Mouse (Mus musculus): ENCODE results near the gene Rbm10.

The Rbm10 gene

DNA sequence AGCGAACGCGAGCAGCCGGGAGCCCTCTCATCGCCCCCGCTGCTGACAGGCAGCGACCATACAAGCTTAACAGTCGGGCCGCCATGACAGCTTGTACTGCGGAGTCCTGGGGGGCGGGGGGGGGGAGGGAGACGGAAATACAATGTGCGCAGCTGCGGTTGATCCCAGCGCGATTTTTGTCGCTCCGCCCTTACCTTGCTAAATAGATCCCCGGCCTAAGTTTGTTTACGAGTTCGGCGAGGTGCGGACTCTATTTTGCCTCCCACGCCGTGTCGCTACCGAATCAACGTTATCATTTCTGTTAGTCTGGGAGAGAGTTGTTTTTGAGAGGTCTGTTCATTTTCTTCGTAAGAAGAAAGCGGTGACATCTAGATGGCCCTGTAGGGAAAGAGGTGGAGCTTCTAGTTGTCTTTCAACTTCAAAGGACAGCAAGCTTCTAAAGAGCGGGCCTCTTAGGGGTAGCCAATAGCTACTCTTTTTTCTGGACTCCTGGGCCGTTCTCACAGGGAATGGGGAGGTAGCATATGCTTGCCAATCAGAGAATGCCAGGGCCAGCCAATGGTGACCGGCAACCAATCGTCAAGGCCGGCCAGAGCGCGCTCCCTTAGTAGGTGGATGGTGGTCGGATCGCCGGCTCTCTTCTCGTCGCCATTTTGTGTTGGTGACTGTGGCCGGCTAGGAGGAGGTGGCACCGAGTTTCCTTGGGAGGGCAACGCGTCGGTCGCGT lies at the start of gene Rbm10, which contains the start of gene Ndufb11:
Gene Rbm10, plus strand, starts transcription at position 328 of the 727 bp plus-strand sequence.
Gene Ndufb11, minus strand, starts transcription at position 444 of the 727 bp plus-strand sequence.
- peak; percentile 80 to 82 for DNase-seq (ENCODE audit: low spot score in 2 of 2)

DNA sequence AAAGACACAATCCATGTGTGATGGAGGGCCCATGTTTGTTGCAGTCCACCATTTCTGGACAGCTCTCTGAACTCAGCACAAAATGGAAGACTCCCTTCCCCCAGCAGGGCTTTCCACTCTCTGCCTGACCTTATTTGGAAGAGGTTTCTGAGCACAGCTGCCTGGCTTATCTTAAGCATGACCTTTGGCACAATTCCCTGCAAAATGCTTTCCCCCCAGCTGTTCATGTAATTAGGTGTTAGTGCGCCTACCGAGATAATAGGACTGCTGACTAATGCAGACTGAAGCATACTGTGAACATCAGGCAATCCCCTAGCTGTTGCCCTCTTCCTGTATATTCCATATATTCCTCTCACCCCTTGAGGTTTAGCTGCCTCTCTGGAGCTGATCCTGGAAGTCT lies 46.3 kb upstream of the Rbm10 start:
- no peak for DNase-seq (ENCODE audit: low spot score in 2 of 2)

GRCm38 (mm10) chrX:20572683-20573082 lies 44.6 kb upstream of the Rbm10 start:
- no peak for DNase-seq (ENCODE audit: low spot score in 2 of 2)

GRCm38 (mm10) chrX:20573927-20574326 lies 43.4 kb upstream of the Rbm10 start:
- DNase-seq (ENCODE audit: low spot score in 2 of 2), result no peak

DNA sequence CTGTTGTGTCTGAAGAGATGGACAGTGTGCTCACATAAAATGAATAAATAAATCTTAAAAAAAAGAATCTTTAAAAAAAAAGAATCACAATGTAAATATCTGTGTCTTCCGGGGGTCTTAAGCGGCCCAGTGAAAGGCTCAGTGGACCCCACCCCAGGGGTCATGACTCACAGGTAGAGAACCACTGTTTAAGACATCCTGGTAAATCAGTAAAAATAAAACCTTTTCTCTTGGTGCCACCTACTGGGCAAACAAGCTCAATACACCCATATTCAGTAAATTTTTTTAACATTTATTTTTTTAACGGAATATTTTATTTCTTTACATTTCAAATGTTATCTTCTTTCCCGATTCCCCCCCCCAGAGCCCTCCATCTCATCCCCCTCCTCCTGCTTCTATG lies 29.3 kb upstream of the Rbm10 start:
- peak; percentile 3 to 11 for DNase-seq (ENCODE audit: low spot score in 2 of 2)

DNA sequence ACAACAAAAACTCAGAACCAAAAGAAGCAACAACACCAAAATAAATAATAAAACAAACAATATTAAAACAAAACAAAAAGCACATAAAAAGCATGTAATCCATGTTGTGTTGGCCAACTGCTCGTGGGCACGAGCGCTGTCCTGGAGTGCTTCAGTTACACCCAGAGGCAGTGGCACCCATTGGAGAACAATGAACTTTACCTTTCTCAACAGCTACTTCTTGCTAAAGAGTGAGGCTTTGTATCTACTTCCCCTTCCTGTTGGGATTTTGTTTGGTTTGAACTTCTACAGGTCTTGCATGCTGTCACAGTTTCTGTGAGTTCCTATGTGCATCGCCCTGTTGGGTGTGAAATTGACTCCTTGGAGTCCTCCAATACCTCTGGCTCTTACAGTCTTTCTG lies 8.8 kb upstream of the Rbm10 start:
- DNase-seq (ENCODE audit: low spot score in 2 of 2), result no peak

GRCm38 (mm10) chrX:20616861-20617175 lies 485 bp upstream of the Rbm10 start:
- DNase-seq (ENCODE audit: low spot score in 2 of 2), result peak in 1 of 2 experiments; percentile 43

- DNase-seq (ENCODE audit: low spot score in 2 of 2), result peak; percentile 22 to 48
Measured at GRCm38 (mm10) chrX:20617903-20618399, 648 bp downstream of the Rbm10 start.

- DNase-seq (ENCODE audit: low spot score in 2 of 2), result no peak
Measured at GRCm38 (mm10) chrX:20638141-20638540, 20.8 kb downstream of the Rbm10 start.

DNA sequence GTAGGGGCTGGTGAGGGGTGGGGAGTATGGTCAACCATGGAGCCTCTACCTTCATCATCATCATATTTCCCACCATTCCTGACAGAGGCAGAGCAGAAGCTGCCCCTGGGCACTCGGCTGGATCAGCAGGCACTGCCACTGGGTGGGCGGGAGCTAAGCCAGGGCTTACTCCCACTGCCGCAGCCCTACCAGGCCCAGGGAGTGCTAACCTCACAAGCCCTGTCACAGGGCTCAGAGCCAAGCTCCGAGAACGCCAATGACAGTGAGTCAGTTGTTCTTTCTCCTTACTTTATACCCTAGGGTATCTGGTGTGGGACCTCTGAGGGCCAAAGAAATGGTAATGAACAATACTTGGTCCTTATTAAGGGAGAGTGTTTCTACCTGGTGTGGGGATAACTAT lies 27.5 kb downstream of the Rbm10 start:
- DNase-seq (ENCODE audit: low spot score in 2 of 2), result no peak

DNA sequence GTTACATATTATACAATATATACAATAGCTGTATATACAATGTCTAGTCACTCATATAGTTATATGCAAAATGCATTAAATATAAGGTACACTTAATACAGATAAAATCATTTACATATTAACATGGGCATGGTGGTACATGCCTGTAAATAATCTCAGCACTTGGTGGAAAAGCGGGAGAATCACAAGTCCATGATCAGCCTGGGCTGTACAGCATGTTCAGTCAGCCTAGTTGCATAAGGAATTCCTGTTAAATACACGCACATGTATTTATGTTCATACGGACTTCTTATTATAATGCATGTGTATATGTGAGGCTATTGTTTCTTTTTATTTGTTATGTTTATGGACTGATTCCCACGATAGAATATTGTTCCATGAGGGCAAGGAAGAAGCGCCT lies 40.3 kb downstream of the Rbm10 start:
- DNase-seq (ENCODE audit: low spot score in 2 of 2), result no peak

DNA sequence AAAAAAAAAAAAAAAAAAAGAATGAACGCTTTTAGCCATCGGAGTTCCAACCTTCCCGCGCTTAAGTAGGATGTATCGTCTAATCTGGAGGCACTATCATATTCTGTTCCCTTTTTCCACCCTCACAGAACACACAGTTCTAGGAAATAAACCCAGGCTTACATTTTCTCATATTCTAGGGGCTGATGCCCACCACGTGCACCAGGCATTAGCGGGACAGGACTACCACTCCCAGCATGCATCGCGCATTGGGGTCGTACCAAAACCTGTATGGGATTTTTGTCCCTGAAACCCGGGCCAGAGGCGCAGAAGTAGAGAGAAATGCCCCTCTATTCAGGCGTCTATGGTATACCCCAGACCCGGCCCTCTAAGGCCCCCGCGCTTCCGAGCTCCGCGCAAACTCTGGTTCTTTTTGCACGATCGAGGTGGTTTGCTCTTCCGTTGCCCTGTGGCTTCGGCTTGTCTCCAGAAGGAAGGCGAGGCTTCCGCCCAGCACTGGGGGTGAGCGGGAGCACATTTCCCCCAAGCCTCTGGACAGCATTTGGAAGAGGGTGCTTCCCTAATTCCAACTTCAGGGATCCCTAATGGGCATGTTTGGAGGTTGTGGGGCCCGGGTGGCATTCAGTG lies 40.8 kb downstream of the Rbm10 start, which contains the start of gene Uba1:
Gene Uba1, plus strand, starts transcription at position 301 of the 627 bp plus-strand sequence.
- DNase-seq (ENCODE audit: low spot score in 2 of 2), result peak; percentile 83 to 85

DNA sequence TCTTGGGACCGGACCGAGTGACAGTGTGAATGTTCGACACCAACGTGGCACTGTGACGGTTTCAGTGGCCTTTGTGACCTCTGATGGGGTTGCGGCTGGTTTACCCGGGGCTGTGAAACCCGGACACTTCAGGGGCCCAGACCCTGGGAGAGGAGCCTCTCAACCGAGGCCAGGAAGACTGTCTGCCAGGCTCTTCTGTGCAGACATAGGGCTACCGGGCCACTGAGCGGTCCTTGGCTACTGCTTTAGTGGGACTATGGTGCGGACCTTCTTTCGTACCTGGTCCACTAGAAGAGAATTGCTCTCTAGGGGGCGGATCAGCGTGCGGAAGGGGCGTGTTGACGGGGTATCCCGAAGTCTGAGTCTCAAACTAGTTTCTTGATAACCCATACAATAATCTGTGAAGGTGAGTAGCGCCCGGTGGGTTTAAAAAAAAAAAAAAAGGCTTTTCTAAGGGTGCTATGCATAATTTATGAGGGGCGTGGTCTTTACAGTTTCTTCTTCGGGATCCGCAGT lies 41.6 kb downstream of the Rbm10 start:
- DNase-seq (ENCODE audit: low spot score in 2 of 2), result no peak

GRCm38 (mm10) chrX:20662317-20662715 lies 45.0 kb downstream of the Rbm10 start:
- no peak for DNase-seq (ENCODE audit: low spot score in 2 of 2)

DNA sequence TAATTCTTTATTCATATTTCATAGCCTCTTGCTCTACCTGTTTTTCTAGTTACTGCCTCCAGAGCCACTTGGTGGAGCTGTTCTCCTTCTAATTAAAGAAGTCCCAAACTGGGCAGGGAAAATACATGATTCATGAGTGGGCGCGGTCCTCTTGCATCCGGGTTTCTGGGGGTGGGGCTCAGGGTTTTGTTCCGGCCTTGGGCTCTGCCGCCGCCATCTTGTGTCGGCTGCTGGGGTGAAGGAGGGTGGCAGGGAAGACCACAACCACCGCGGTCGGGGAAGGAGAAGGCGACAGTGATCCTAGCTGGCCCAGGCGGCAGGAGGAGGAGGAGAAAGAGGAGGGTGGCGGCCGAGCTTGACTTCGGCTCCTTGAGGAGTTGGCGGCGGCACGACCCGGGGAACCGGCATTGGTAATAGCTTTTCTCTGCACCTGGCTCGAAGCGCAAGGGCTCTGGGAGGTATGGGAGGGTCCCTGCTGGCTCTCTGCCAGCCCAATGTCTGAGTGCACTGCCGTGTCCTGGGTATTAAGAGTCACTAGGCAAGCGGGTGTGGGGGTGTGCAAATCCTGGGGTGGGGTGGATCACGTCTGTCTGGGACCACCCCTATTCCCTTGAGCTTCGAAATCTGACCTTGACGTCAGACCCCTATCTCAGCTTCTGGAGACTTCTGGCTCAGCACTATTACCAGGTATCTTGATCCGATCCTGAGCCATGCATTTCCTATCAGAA lies 45.6 kb downstream of the Rbm10 start:
- peak; percentile 82 to 83 for DNase-seq (ENCODE audit: low spot score in 2 of 2)

GRCm38 (mm10) chrX:20663444-20663790 lies 46.1 kb downstream of the Rbm10 start:
- peak in 1 of 2 experiments; percentile 15 for DNase-seq (ENCODE audit: low spot score in 2 of 2)

DNA sequence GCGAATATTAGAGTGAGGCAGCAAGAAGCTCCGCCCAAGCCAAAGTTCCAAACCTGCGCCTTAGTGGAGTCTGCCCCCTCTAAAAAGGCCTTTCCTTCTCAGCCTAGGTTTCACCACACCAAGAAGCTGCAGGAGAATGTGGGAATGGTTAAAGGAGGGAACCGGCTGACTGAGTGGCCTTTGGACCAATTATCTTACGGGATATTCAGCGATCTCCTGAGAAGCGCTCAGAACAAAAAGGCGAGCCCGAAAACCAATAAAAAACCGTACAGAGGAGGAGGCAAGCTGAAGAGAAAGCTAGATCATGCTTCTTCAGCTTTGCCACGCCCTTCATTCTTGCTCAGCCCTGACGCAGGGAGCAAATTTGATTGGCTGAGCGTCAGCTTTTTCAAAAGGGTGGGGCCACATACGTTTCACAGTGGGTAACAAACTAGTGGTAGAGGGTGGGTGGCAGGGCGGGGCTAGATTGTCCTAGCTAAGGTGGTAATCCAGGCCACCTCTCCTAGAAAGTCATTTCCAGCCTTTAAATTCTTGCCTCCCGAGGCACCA lies 70.3 kb downstream of the Rbm10 start, which contains the start of gene Cdk16:
Gene Cdk16, plus strand, starts transcription at position 436 of the 549 bp plus-strand sequence.
- peak; percentile 81 to 83 for DNase-seq (ENCODE audit: low spot score in 2 of 2)

GRCm38 (mm10) chrX:20688068-20688547 lies 70.8 kb downstream of the Rbm10 start:
- DNase-seq (ENCODE audit: low spot score in 2 of 2), result peak; percentile 71 to 76

GRCm38 (mm10) chrX:20688615-20689014 lies 71.3 kb downstream of the Rbm10 start:
- DNase-seq (ENCODE audit: low spot score in 2 of 2), result peak; percentile 12 to 26

DNA sequence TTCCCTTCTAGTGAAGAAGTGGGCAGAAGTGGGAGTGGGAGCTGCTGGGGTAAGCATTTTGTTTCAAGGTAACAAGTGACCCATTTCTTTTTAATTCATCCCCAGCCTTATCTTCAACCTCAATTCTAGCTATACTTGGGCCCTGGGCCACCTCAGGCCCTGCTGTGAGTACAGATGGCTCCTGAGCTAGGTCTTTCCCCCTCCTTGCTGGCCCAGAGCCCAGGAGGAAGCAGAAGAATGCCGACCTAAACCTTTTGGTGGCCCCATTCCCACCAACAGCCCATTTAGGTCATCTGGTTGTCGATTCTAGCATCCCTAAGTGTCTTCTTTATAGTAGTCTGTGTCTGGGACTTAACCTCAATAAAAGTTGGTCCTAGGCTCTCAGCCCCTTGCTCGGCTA lies 74.3 kb downstream of the Rbm10 start:
- no peak for DNase-seq (ENCODE audit: low spot score in 2 of 2)

DNA sequence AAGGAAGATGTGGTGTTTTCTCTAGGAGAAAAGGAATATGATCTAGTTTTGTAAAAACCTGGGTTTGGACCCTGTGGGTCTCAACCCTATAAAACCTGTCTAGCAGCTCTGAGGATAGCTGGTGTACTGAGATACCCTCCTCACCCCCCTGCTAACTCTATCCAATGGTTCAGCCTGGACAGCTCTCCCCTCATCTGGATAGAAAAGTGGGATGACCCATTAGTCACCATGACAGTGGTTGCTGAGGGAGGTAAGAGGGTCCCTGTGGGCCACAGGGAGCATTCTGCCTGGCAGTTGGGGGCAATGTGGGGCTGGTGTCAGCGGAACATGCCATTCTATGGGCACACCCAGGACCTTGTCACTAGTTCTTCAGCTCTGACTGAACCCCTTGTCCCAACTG lies 75.3 kb downstream of the Rbm10 start:
- DNase-seq (ENCODE audit: low spot score in 2 of 2), result no peak

GRCm38 (mm10) chrX:20695842-20696241 lies 78.5 kb downstream of the Rbm10 start:
- no peak for DNase-seq (ENCODE audit: low spot score in 2 of 2)

Measured in right cerebral cortex, adult 2 months (tissue).